Mouse (Mus musculus) brain, embryonic 14.5 days (tissue): ENCODE measurements around the gene Orai2.

Source experiments
- CTCF ChIP-seq: fragments of 200-500 bp; IDR thresholded peaks from 2 replicates; pipeline ENCODE4 v1.5.1; 2012; ENCODE audit warnings: inconsistent platforms, mild to moderate bottlenecking, moderate library complexity, borderline replicate concordance; ENCODE audit not compliant: insufficient read depth, insufficient read length; ENCODE audit errors: extremely low read depth
- POLR2A ChIP-seq: fragments of 200-500 bp; IDR thresholded peaks from 2 replicates; pipeline ENCODE4 v1.6.1; 2012; ENCODE audit warnings: mild to moderate bottlenecking, inconsistent platforms, borderline replicate concordance; ENCODE audit not compliant: poor library complexity, insufficient read depth, insufficient read length, severe bottlenecking; ENCODE audit errors: extremely low read depth

DNA sequence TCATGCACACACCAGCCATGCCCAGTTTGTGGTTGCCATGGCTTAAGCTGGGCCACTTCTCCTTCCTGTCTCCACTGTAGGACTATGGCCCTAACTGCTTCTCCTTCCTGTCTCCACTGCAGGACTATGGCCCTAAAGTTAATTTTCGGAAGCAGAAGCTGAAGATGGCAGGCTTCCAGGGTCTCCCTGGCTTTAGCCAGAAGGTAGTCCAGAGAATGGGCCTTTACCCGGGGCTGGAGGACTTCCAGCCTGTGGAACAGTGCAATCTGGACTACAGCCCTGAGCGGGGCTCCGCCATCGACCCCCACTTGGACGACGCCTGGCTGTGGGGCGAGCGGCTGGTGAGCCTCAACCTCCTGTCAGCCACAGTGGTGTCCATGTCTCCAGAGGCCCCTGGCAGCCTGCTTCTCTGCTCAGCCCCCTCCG lies 30.4 kb downstream of the Orai2 start:
- TF ChIP-seq POLR2A (no peak), CTCF (no peak)
